Comparison of ENCODE assay signal across 10 mouse cellular contexts in the genomic region with DNA sequence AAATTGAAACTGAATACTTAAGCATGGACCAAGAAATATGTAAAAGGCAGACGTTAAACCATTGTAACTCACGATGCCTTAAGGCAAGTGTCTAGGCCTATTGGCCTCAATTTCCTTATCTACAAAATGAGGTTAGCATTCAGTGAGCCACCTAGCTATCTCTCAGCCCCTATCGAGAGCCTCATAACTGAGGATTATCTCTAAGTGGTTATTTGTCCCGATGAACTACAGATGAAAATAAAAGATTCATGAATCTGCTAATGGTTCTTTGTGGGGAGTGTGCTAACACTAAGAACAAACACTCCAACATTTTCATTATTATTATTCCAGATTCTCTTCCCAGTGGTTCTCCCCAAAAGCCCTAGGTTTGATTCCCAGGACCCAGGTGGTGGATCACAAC. TPM values are rescaled to one million over a fixed set of nuclear protein-coding genes. Genes with fewer than 3 reads are reported as not detected.
A peak's percentile ranks its signal among the peaks of the same experiment; 100 is the strongest.
DNase-seq lines count a peak whose midpoint lies in the region; ATAC-seq and TF ChIP-seq lines count a peak whose summit lies in the region.
"Had no signal": no experiment of that assay in that cellular context is flagged by ENCODE, and none has a peak within 500 bp of the region (broad histone marks: within the 10 kb centered on the region; RNA-seq: fewer than 3 reads in every experiment).

No protein-coding gene starts in this region.

- no peak for TF ChIP-seq CTCF in intestine, postnatal 0 days (IDR thresholded peaks at IDR 0.05; ENCODE audit: low read depth)

- 65% methylated on average over 4 of the region's 4 CpGs for WGBS in hindbrain, embryonic 13.5 days
- WGBS in hindbrain, embryonic 10.5 days, result 87% methylated on average over 4 of the region's 4 CpGs
- 53% methylated on average over 4 of the region's 4 CpGs for WGBS in midbrain, embryonic 15.5 days
- 59% methylated on average over 4 of the region's 4 CpGs for WGBS in midbrain, embryonic 16.5 days
- 30% methylated on average over 4 of the region's 4 CpGs for WGBS in intestine, postnatal 0 days
- WGBS in stomach, embryonic 16.5 days, result 64% methylated on average over 4 of the region's 4 CpGs

- no peak for ATAC-seq in hindbrain, embryonic 13.5 days (ENCODE audit: low FRiP score)
- ATAC-seq in midbrain, embryonic 15.5 days (replicated peaks), result no peak
- ATAC-seq in midbrain, embryonic 16.5 days, result no peak
- ATAC-seq in intestine, postnatal 0 days, result no peak
- ATAC-seq in stomach, embryonic 16.5 days (ENCODE audit: insufficient read depth, low FRiP score), result no peak

- H3K36me3 ChIP-seq in hindbrain, embryonic 13.5 days, result no peaks in the 10 kb centered on the region
- H3K36me3 ChIP-seq in hindbrain, embryonic 10.5 days, result no peaks in the 10 kb centered on the region
- H3K36me3 ChIP-seq in midbrain, embryonic 15.5 days (replicated peaks), result no peaks in the 10 kb centered on the region
- H3K36me3 ChIP-seq in midbrain, embryonic 16.5 days (ENCODE audit: control insufficient read depth, insufficient read depth, low read length), result no peaks in the 10 kb centered on the region
- H3K36me3 ChIP-seq in intestine, postnatal 0 days (ENCODE audit: control insufficient read depth, insufficient read depth), result no peaks in the 10 kb centered on the region
- no peaks in the 10 kb centered on the region for H3K36me3 ChIP-seq in stomach, embryonic 16.5 days (ENCODE audit: control insufficient read depth, insufficient read depth, low read length)

- no peak overlapping the region for H3K9ac ChIP-seq in hindbrain, embryonic 13.5 days
- H3K9ac ChIP-seq in midbrain, embryonic 15.5 days, result no peak overlapping the region
- H3K9ac ChIP-seq in midbrain, embryonic 16.5 days (ENCODE audit: low read depth, low read length), result no peak overlapping the region
- H3K9ac ChIP-seq in intestine, postnatal 0 days (ENCODE audit: low read depth, low read length), result no peak overlapping the region
- H3K9ac ChIP-seq in stomach, embryonic 16.5 days (ENCODE audit: low read length), result no peak overlapping the region

- peak overlapping the region; percentile 95; the same call in 1 of the 2 replicates for H3K4me3 ChIP-seq in hindbrain, embryonic 13.5 days
- H3K4me3 ChIP-seq in hindbrain, embryonic 10.5 days, result no peak overlapping the region
- no peak overlapping the region for H3K4me3 ChIP-seq in midbrain, embryonic 15.5 days
- no peak overlapping the region for H3K4me3 ChIP-seq in midbrain, embryonic 16.5 days (ENCODE audit: low read depth, low read length)
- H3K4me3 ChIP-seq in intestine, postnatal 0 days (ENCODE audit: low read depth, low read length), result no peak overlapping the region
- no peak overlapping the region for H3K4me3 ChIP-seq in stomach, embryonic 16.5 days (replicated peaks; ENCODE audit: low read length)

- no peak for DNase-seq in hindbrain, embryonic 10.5 days (ENCODE audit: low spot score)
- no peak for DNase-seq in adrenal gland, adult (ENCODE audit: inconsistent age in 2 of 2, low spot score in 1 of 2)
- DNase-seq in cerebellum, postnatal 14 days, result no peak
- DNase-seq: cerebellum, postnatal 36 days had no signal

- H3K27me3 ChIP-seq in hindbrain, embryonic 13.5 days, result 0 out of 2 replicates have a peak, but pooled peaks cover 1% of the 10 kb centered on the region
- H3K27me3 ChIP-seq in hindbrain, embryonic 10.5 days (ENCODE audit: insufficient read depth, poor library complexity, severe bottlenecking), result no peaks in the 10 kb centered on the region; the same call in none of the 2 replicates
- 0 out of 2 replicates have a peak, but pooled peaks cover 2% of the 10 kb centered on the region for H3K27me3 ChIP-seq in midbrain, embryonic 15.5 days (replicated peaks)
- no peaks in the 10 kb centered on the region for H3K27me3 ChIP-seq in midbrain, embryonic 16.5 days (ENCODE audit: control insufficient read depth, insufficient read depth, low read depth, low read length)
- H3K27me3 ChIP-seq in intestine, postnatal 0 days (replicated peaks; ENCODE audit: control insufficient read depth, insufficient read depth, low read length), result no peaks in the 10 kb centered on the region
- no peaks in the 10 kb centered on the region for H3K27me3 ChIP-seq in stomach, embryonic 16.5 days (ENCODE audit: control insufficient read depth, insufficient read depth, low read length)

- H3K27ac ChIP-seq in hindbrain, embryonic 13.5 days, result no peak overlapping the region; the same call in 1 of the 2 replicates
- no peak overlapping the region for H3K27ac ChIP-seq in hindbrain, embryonic 10.5 days
- H3K27ac ChIP-seq in midbrain, embryonic 15.5 days, result no peak overlapping the region
- no peak overlapping the region for H3K27ac ChIP-seq in midbrain, embryonic 16.5 days (ENCODE audit: low read length)
- H3K27ac ChIP-seq in intestine, postnatal 0 days (ENCODE audit: low read depth, low read length), result no peak overlapping the region
- H3K27ac ChIP-seq in stomach, embryonic 16.5 days (ENCODE audit: low read length), result no peak overlapping the region
- H3K27ac ChIP-seq: left cerebral cortex, adult 2 months had no signal

- peak overlapping the region; percentile 74 for H3K4me2 ChIP-seq in hindbrain, embryonic 13.5 days
- H3K4me2 ChIP-seq in midbrain, embryonic 15.5 days, result peak overlapping the region; percentile 69; the same call in 1 of the 2 replicates
- H3K4me2 ChIP-seq in midbrain, embryonic 16.5 days (ENCODE audit: low read length), result no peak overlapping the region
- peak overlapping the region; percentile 64 for H3K4me2 ChIP-seq in intestine, postnatal 0 days (replicated peaks; ENCODE audit: low read depth)
- peak overlapping the region; percentile 67; the same call in 1 of the 2 replicates for H3K4me2 ChIP-seq in stomach, embryonic 16.5 days (ENCODE audit: low read depth, low read length)

- H3K4me1 ChIP-seq in hindbrain, embryonic 13.5 days (replicated peaks), result peaks cover 31% of the 10 kb centered on the region
- peaks cover 28% of the 10 kb centered on the region for H3K4me1 ChIP-seq in hindbrain, embryonic 10.5 days (replicated peaks)
- H3K4me1 ChIP-seq in midbrain, embryonic 15.5 days, result peaks cover 22% of the 10 kb centered on the region
- H3K4me1 ChIP-seq in midbrain, embryonic 16.5 days (ENCODE audit: control insufficient read depth, insufficient read depth, low read length), result peaks cover 23% of the 10 kb centered on the region
- peaks cover 14% of the 10 kb centered on the region; the same call in 1 of the 2 replicates for H3K4me1 ChIP-seq in intestine, postnatal 0 days (replicated peaks; ENCODE audit: control insufficient read depth, insufficient read depth, low read length)
- peaks cover 16% of the 10 kb centered on the region for H3K4me1 ChIP-seq in stomach, embryonic 16.5 days (ENCODE audit: control insufficient read depth, insufficient read depth, low read length)

- no peaks in the 10 kb centered on the region for H3K9me3 ChIP-seq in hindbrain, embryonic 13.5 days
- H3K9me3 ChIP-seq in hindbrain, embryonic 10.5 days, result no peaks in the 10 kb centered on the region
- H3K9me3 ChIP-seq in midbrain, embryonic 15.5 days, result no peaks in the 10 kb centered on the region
- H3K9me3 ChIP-seq in midbrain, embryonic 16.5 days (replicated peaks; ENCODE audit: control insufficient read depth, low read length, poor library complexity, severe bottlenecking), result no peaks in the 10 kb centered on the region
- H3K9me3 ChIP-seq in intestine, postnatal 0 days (ENCODE audit: control insufficient read depth), result no peaks in the 10 kb centered on the region
- no peaks in the 10 kb centered on the region for H3K9me3 ChIP-seq in stomach, embryonic 16.5 days (replicated peaks; ENCODE audit: control insufficient read depth, low read length)

RNA-seq across cellular contexts. Expression of a gene that starts 2.0 kb away (rescaled TPM):
- 51.5 and 53.3 TPM in 2 replicates for polyA plus RNA-seq in hindbrain, embryonic 13.5 days (2015; fragmentation: Nextera tagmentation; extraction: Ambion mirVana)
- polyA plus RNA-seq in hindbrain, embryonic 10.5 days (2016; fragmentation: Nextera tagmentation; extraction: Ambion mirVana), result 21.1 and 31.5 TPM in 2 replicates
- 35.8 and 37.9 TPM in 2 replicates for polyA plus RNA-seq in midbrain, embryonic 15.5 days (2015; fragmentation: Nextera tagmentation; extraction: Ambion mirVana)
- 37.3 and 39.0 TPM in 2 replicates for polyA plus RNA-seq in midbrain, embryonic 16.5 days (2015; fragmentation: Nextera tagmentation; extraction: Ambion mirVana)
- 61.2 and 68.6 TPM in 2 replicates for polyA plus RNA-seq in intestine, postnatal 0 days (2015; fragmentation: Nextera tagmentation; extraction: Ambion mirVana)
- polyA plus RNA-seq in stomach, embryonic 16.5 days (2015; fragmentation: Nextera tagmentation; extraction: Ambion mirVana), result 47.2 and 56.1 TPM in 2 replicates

RNA-seq across cellular contexts. Expression of a gene that starts 33.4 kb away (rescaled TPM):
- polyA plus RNA-seq in hindbrain, embryonic 13.5 days (2015; fragmentation: Nextera tagmentation; extraction: Ambion mirVana), result 42.0 and 43.9 TPM in 2 replicates
- 18.2 and 21.4 TPM in 2 replicates for polyA plus RNA-seq in hindbrain, embryonic 10.5 days (2016; fragmentation: Nextera tagmentation; extraction: Ambion mirVana)
- 47.9 and 50.8 TPM in 2 replicates for polyA plus RNA-seq in midbrain, embryonic 15.5 days (2015; fragmentation: Nextera tagmentation; extraction: Ambion mirVana)
- 40.0 TPM in 2 replicates for polyA plus RNA-seq in midbrain, embryonic 16.5 days (2015; fragmentation: Nextera tagmentation; extraction: Ambion mirVana)
- 191 and 207 TPM in 2 replicates for polyA plus RNA-seq in intestine, postnatal 0 days (2015; fragmentation: Nextera tagmentation; extraction: Ambion mirVana)
- polyA plus RNA-seq in stomach, embryonic 16.5 days (2015; fragmentation: Nextera tagmentation; extraction: Ambion mirVana), result 381 and 403 TPM in 2 replicates
